Mouse (Mus musculus) brain, embryonic 14.5 days (tissue): Measurements from ENCODE around the gene Ankrd11. TPM values are rescaled to one million over a fixed set of nuclear protein-coding genes. Genes with fewer than 3 reads are reported as not detected.
"Not testable (repeated sequence)": the region's sequence is repeated elsewhere in the genome, so short reads cannot be mapped to it uniquely, and the experiment has no call there.

Experiments used
- DNase-seq: peaks from one replicate; pipeline ENCODE4 v3.0.0-alpha.2; 2011; ENCODE audit warnings: low read depth
- CTCF ChIP-seq: fragments of 200-500 bp; IDR thresholded peaks from 2 replicates; pipeline ENCODE4 v1.5.1; 2012; ENCODE audit warnings: inconsistent platforms, mild to moderate bottlenecking, moderate library complexity, borderline replicate concordance; ENCODE audit not compliant: insufficient read depth, insufficient read length; ENCODE audit errors: extremely low read depth
- POLR2A ChIP-seq: fragments of 200-500 bp; IDR thresholded peaks from 2 replicates; pipeline ENCODE4 v1.6.1; 2012; ENCODE audit warnings: mild to moderate bottlenecking, inconsistent platforms, borderline replicate concordance; ENCODE audit not compliant: poor library complexity, insufficient read depth, insufficient read length, severe bottlenecking; ENCODE audit errors: extremely low read depth
- polyA plus RNA-seq: library from polyadenylated mRNA; depleted of rRNA; stranded (reverse); fragments of >200 nt; gene quantifications from 2 replicates; pipeline ENCODE4 v1.2.3, GENCODE M21; 2012

The Ankrd11 gene
- polyA plus RNA-seq, 1 experiment: 76.8 TPM

GRCm38 (mm10) chr8:123036956-123037355 is 5.1 kb downstream of the Ankrd11 start:
- DNase-seq: no peak
- no peak for TF ChIP-seq POLR2A
- no peak for TF ChIP-seq CTCF

GRCm38 (mm10) chr8:123034171-123034570 is 7.9 kb downstream of the Ankrd11 start:
- no peak for TF ChIP-seq POLR2A
- no peak for TF ChIP-seq CTCF

GRCm38 (mm10) chr8:123033431-123033830 is 8.6 kb downstream of the Ankrd11 start:
- DNase-seq: no peak
- TF ChIP-seq POLR2A: no peak
- TF ChIP-seq CTCF: no peak

More at GRCm38 (mm10) chr8:123034171-123034570, 7.9 kb downstream of the Ankrd11 start:
- DNase-seq: no peak

- TF ChIP-seq POLR2A (no peak), CTCF (no peak)
Observed at GRCm38 (mm10) chr8:123032730-123033129, 9.3 kb downstream of the Ankrd11 start.

GRCm38 (mm10) chr8:123031321-123031978 is 10.6 kb downstream of the Ankrd11 start:
- TF ChIP-seq POLR2A (no peak), CTCF (no peak)
- no peak for DNase-seq

More at GRCm38 (mm10) chr8:123032730-123033129, 9.3 kb downstream of the Ankrd11 start:
- peak; percentile 13 for DNase-seq

GRCm38 (mm10) chr8:123030091-123030490 is 12.0 kb downstream of the Ankrd11 start:
- not testable (repeated sequence) for DNase-seq

GRCm38 (mm10) chr8:123027786-123028185 is 14.3 kb downstream of the Ankrd11 start:
- no peak for DNase-seq
- TF ChIP-seq POLR2A (no peak), CTCF (no peak)

GRCm38 (mm10) chr8:123025951-123026351 is 16.1 kb downstream of the Ankrd11 start:
- DNase-seq: no peak
- TF ChIP-seq CTCF (no peak), POLR2A (no peak)

- DNase-seq: no peak
- TF ChIP-seq CTCF (no peak), POLR2A (no peak)
Observed at GRCm38 (mm10) chr8:123024226-123024625, 17.9 kb downstream of the Ankrd11 start.

GRCm38 (mm10) chr8:123022727-123023126 is 19.4 kb downstream of the Ankrd11 start:
- TF ChIP-seq POLR2A (no peak), CTCF (no peak)

GRCm38 (mm10) chr8:123021259-123021658 is 20.8 kb downstream of the Ankrd11 start:
- TF ChIP-seq CTCF: no peak
- no peak for TF ChIP-seq POLR2A
- no peak for DNase-seq

More at GRCm38 (mm10) chr8:123022727-123023126, 19.4 kb downstream of the Ankrd11 start:
- no peak for DNase-seq

- DNase-seq: no peak
- no peak for TF ChIP-seq CTCF
- no peak for TF ChIP-seq POLR2A
Observed at GRCm38 (mm10) chr8:123020859-123021258, 21.2 kb downstream of the Ankrd11 start.
